Mouse (Mus musculus): ENCODE results near the gene Itln1. TPM values are rescaled to one million over a fixed set of nuclear protein-coding genes. Genes with fewer than 3 reads are reported as not detected.

The Itln1 gene
- total RNA-seq, 2 experiments from 2014 or later = not detected

GRCm38 (mm10) chr1:171553359-171554341, 18.6 kb upstream of the Itln1 start:
- H3K27ac ChIP-seq = no peak overlapping the region

GRCm38 (mm10) chr1:171552230-171552629, 17.1 kb upstream of the Itln1 start:
- no peak for TF ChIP-seq CTCF (conservative IDR thresholded peaks at IDR 0.05)

More at GRCm38 (mm10) chr1:171553359-171554341, 18.6 kb upstream of the Itln1 start:
- no peak overlapping the region for H3K4me3 ChIP-seq
- no peak for DNase-seq (ENCODE audit: low spot score in 2 of 2)
- TF ChIP-seq CTCF (conservative IDR thresholded peaks at IDR 0.05) = no peak

GRCm38 (mm10) chr1:171551326-171551725, 16.2 kb upstream of the Itln1 start:
- DNase-seq (ENCODE audit: low spot score in 2 of 2) = no peak
- H3K27ac ChIP-seq = no peak overlapping the region
- no peak overlapping the region for H3K4me3 ChIP-seq
- no peak for TF ChIP-seq CTCF (conservative IDR thresholded peaks at IDR 0.05)

More at GRCm38 (mm10) chr1:171552230-171552629, 17.1 kb upstream of the Itln1 start:
- H3K4me3 ChIP-seq = no peak overlapping the region
- no peak overlapping the region for H3K27ac ChIP-seq
- no peak for DNase-seq (ENCODE audit: low spot score in 2 of 2)

- TF ChIP-seq CTCF (conservative IDR thresholded peaks at IDR 0.05) = no peak
Observed at GRCm38 (mm10) chr1:171540694-171541093, 5.6 kb upstream of the Itln1 start.

GRCm38 (mm10) chr1:171534557-171534956, 537 bp downstream of the Itln1 start:
- no peak for TF ChIP-seq CTCF (conservative IDR thresholded peaks at IDR 0.05)
- H3K4me3 ChIP-seq = no peak overlapping the region

More at GRCm38 (mm10) chr1:171540694-171541093, 5.6 kb upstream of the Itln1 start:
- H3K27ac ChIP-seq = no peak overlapping the region
- H3K4me3 ChIP-seq = no peak overlapping the region
- no peak for DNase-seq (ENCODE audit: low spot score in 2 of 2)

GRCm38 (mm10) chr1:171532830-171533229, 2.3 kb downstream of the Itln1 start:
- DNase-seq (ENCODE audit: low spot score in 2 of 2) = no peak
- no peak overlapping the region for H3K27ac ChIP-seq
- no peak overlapping the region for H3K4me3 ChIP-seq
- no peak for TF ChIP-seq CTCF (conservative IDR thresholded peaks at IDR 0.05)

More at GRCm38 (mm10) chr1:171534557-171534956, 537 bp downstream of the Itln1 start:
- no peak for DNase-seq (ENCODE audit: low spot score in 2 of 2)
- no peak overlapping the region for H3K27ac ChIP-seq

- no peak for TF ChIP-seq CTCF (conservative IDR thresholded peaks at IDR 0.05)
- no peak overlapping the region for H3K27ac ChIP-seq
- H3K4me3 ChIP-seq = no peak overlapping the region
- no peak for DNase-seq (ENCODE audit: low spot score in 2 of 2)
Observed at GRCm38 (mm10) chr1:171531367-171531766, 3.7 kb downstream of the Itln1 start.

- no peak for DNase-seq (ENCODE audit: low spot score in 2 of 2)
- no peak for TF ChIP-seq CTCF (conservative IDR thresholded peaks at IDR 0.05)
- no peak overlapping the region for H3K27ac ChIP-seq
Observed at GRCm38 (mm10) chr1:171515557-171515956, 19.5 kb downstream of the Itln1 start.

GRCm38 (mm10) chr1:171515039-171515438, 20.1 kb downstream of the Itln1 start:
- DNase-seq (ENCODE audit: low spot score in 2 of 2) = no peak
- TF ChIP-seq CTCF (conservative IDR thresholded peaks at IDR 0.05) = no peak
- H3K27ac ChIP-seq = no peak overlapping the region
- H3K4me3 ChIP-seq = no peak overlapping the region

More at GRCm38 (mm10) chr1:171515557-171515956, 19.5 kb downstream of the Itln1 start:
- no peak overlapping the region for H3K4me3 ChIP-seq

- no peak overlapping the region for H3K27ac ChIP-seq
- TF ChIP-seq CTCF (conservative IDR thresholded peaks at IDR 0.05) = no peak
- H3K4me3 ChIP-seq = no peak overlapping the region
- DNase-seq (ENCODE audit: low spot score in 2 of 2) = no peak
Observed at GRCm38 (mm10) chr1:171513760-171514159, 21.3 kb downstream of the Itln1 start.

- no peak overlapping the region for H3K27ac ChIP-seq
- TF ChIP-seq CTCF (conservative IDR thresholded peaks at IDR 0.05) = peak; percentile 40
Observed at GRCm38 (mm10) chr1:171513234-171513633, 21.9 kb downstream of the Itln1 start.

GRCm38 (mm10) chr1:171504586-171504985, 30.5 kb downstream of the Itln1 start:
- peak overlapping the region; percentile 95; the same call in 1 of the 2 replicates for H3K27ac ChIP-seq
- TF ChIP-seq CTCF (conservative IDR thresholded peaks at IDR 0.05) = no peak
- peak overlapping the region; percentile 82 for H3K4me3 ChIP-seq
- no peak for DNase-seq (ENCODE audit: low spot score in 2 of 2)

More at GRCm38 (mm10) chr1:171513234-171513633, 21.9 kb downstream of the Itln1 start:
- H3K4me3 ChIP-seq = no peak overlapping the region
- no peak for DNase-seq (ENCODE audit: low spot score in 2 of 2)

GRCm38 (mm10) chr1:171503592-171504291, 31.4 kb downstream of the Itln1 start:
- Histone ChIP-seq H3K4me3 (peak overlapping the region; percentile 82), H3K27ac (peak overlapping the region; percentile 95)
- DNase-seq (ENCODE audit: low spot score in 2 of 2) = peak; percentile 16 to 54
- TF ChIP-seq CTCF (conservative IDR thresholded peaks at IDR 0.05) = 0 out of 2 replicates have a peak, but pooled peaks have one; percentile 1
